Mouse (Mus musculus): ENCODE measurements around the gene Mtx2.

- TF ChIP-seq CTCF (IDR thresholded peaks at IDR 0.05; ENCODE audit: control insufficient read depth, insufficient read depth, insufficient read length) (no peak), MYOD1 (IDR thresholded peaks at IDR 0.05; ENCODE audit: control insufficient read depth, insufficient read length, low read depth) (no peak), FOSL1 (IDR thresholded peaks at IDR 0.05; ENCODE audit: insufficient read depth, low read length, poor library complexity, severe bottlenecking) (no peak), USF1 (IDR thresholded peaks at IDR 0.05; ENCODE audit: low read depth) (no peak), MAX (IDR thresholded peaks at IDR 0.05) (no peak), MYOG (IDR thresholded peaks at IDR 0.05; ENCODE audit: control insufficient read depth, extremely low read depth, insufficient read length) (no peak)
Observed at GRCm38 (mm10) chr2:74846992-74847391, 21.4 kb downstream of the Mtx2 start.

All from C2C12 (cell line).